Mouse (Mus musculus): Measurements from ENCODE around the gene Ina. TPM values are rescaled to one million over a fixed set of nuclear protein-coding genes. Genes with fewer than 3 reads are reported as not detected.

Gene Ina
- polyA plus RNA-seq (2015; fragmentation: Nextera tagmentation; extraction: Ambion mirVana): not detected in 2 replicates

DNA sequence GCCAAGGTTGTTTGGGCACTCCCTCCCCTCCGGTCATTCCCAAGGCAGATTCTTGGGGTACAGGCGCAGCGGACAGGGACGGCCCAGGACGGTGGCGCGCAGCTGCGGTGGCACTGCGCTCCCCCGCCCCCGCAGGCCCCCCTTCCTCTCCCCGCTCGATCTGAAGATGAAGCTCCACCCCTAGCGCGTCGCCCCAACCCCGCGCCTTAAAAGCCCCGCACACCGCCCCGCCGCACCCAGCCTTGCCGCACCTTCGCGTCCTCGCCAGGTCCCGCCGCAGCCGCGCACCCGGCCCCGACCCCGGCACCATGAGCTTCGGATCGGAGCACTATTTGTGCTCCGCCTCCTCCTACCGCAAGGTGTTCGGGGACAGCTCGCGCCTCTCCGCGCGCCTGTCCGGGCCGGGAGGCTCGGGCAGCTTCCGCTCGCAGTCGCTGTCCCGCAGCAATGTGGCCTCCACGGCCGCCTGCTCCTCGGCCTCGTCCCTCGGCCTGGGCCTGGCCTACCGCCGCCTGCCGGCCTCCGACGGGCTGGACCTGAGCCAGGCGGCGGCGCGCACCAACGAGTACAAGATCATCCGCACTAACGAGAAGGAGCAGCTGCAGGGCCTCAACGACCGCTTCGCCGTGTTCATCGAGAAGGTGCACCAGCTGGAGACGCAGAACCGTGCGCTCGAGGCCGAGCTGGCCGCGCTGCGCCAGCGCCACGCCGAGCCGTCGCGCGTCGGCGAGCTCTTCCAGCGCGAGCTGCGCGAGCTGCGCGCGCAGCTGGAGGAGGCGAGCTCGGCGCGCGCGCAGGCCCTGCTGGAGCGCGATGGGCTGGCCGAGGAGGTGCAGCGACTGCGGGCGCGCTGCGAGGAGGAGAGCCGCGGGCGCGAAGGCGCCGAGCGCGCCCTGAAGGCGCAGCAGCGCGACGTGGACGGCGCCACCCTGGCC is at the start of gene Ina, which contains the start of gene Nt5c2:
Ina (plus strand) TSS at position 252 of the 935 bp plus-strand sequence.
Nt5c2 (minus strand) TSS at position 707 of the 935 bp plus-strand sequence.

GRCm38 (mm10) chr19:47050271-47051032 is 36.0 kb downstream of the Ina start, which contains the start of gene Pcgf6:
Gene Pcgf6 (minus strand): TSS chr19:47050906.

GRCm38 (mm10) chr19:47067096-47067882 is 52.8 kb downstream of the Ina start, which contains the start of gene Taf5:
Gene Taf5 (plus strand): TSS chr19:47067746.

Other genes starting within 250 kb of the Ina start
- 72.4 and 77.8 TPM in 2 replicates for gene Nt5c2, start 455 bp downstream of the Ina start, polyA plus RNA-seq (2015; fragmentation: Nextera tagmentation; extraction: Ambion mirVana)
- 10.7 and 11.0 TPM in 2 replicates for gene Pcgf6, start 36.2 kb downstream of the Ina start, polyA plus RNA-seq (2015; fragmentation: Nextera tagmentation; extraction: Ambion mirVana)
- gene Taf5, start 53.0 kb downstream of the Ina start, polyA plus RNA-seq (2015; fragmentation: Nextera tagmentation; extraction: Ambion mirVana): 5.3 and 6.0 TPM in 2 replicates
- 862 and 952 TPM in 2 replicates for gene Usmg5, start 75.9 kb downstream of the Ina start, polyA plus RNA-seq (2015; fragmentation: Nextera tagmentation; extraction: Ambion mirVana)
- gene Pdcd11, start 76.1 kb downstream of the Ina start, polyA plus RNA-seq (2015; fragmentation: Nextera tagmentation; extraction: Ambion mirVana): 7.0 and 7.4 TPM in 2 replicates
- 4.7 and 5.6 TPM in 2 replicates for gene Calhm2, start 123.6 kb downstream of the Ina start, polyA plus RNA-seq (2015; fragmentation: Nextera tagmentation; extraction: Ambion mirVana)
- not detected in 2 replicates for gene Calhm1, start 129.6 kb downstream of the Ina start, polyA plus RNA-seq (2015; fragmentation: Nextera tagmentation; extraction: Ambion mirVana)
- gene Calhm3, start 143.1 kb downstream of the Ina start, polyA plus RNA-seq (2015; fragmentation: Nextera tagmentation; extraction: Ambion mirVana): not detected in 2 replicates
- 0.96 and 1.4 TPM in 2 replicates for gene Neurl1a, start 164.1 kb downstream of the Ina start, polyA plus RNA-seq (2015; fragmentation: Nextera tagmentation; extraction: Ambion mirVana)

Measured in spleen, postnatal 0 days (tissue).